In the genomic region with DNA sequence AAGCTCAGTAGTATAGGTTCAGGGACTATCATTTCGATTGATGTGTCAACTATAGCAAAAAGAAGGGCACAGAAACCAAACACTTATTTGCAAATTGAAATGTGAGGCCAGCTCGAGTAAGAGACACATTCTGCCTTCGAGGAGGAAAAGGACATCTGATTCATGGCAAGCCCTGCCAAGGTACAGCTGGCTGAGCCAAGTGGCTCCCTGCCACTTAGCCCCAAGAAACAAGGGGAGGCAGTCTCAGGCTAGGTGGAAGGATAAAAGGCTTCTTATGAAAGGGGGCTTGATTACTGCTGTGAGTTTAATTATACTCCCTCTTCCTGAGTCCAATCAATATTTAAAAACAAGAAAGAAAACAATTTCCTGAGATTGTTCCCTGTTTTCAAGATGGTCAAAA, we compare ENCODE assay signal across 8 mouse cellular contexts.
DNase-seq lines count a peak whose midpoint lies in the region; ATAC-seq lines count a peak whose summit lies in the region.

No protein-coding gene starts in this region.

- DNase-seq in gastrocnemius, adult 18-20 months (ENCODE audit: low spot score), result peak; percentile 36
- DNase-seq in gastrocnemius, postnatal 4 days (ENCODE audit: low spot score in 2 of 2), result no peak
- peak; percentile 74 for DNase-seq in 3T3-L1 (ENCODE audit: low read depth, low spot score)
- DNase-seq in cerebellum, adult 9-11 months, result peak; percentile 19
- peak; percentile 21 for DNase-seq in kidney, postnatal 14 days
- peak; percentile 71 for DNase-seq in lung, postnatal 14 days
- DNase-seq in MN1 (ENCODE audit: low spot score), result no peak

- ATAC-seq in granulocyte monocyte progenitor cell, adult 5-6 weeks (replicated peaks; ENCODE audit: poor library complexity, severe bottlenecking), result no peak

Comparison
In these comparisons a context has a peak if more than half of its experiments do, and no peak if none do; other contexts are left out.
1. DNase-seq: peak in gastrocnemius, adult 18-20 months (single experiment), 3T3-L1 (single experiment), cerebellum, adult 9-11 months (single experiment), kidney, postnatal 14 days (single experiment) and lung, postnatal 14 days (single experiment); none in gastrocnemius, postnatal 4 days (0 of 2) and MN1 (single experiment).